Mouse (Mus musculus) central nervous system, embryonic 11.5 days (tissue): ENCODE data around the gene Fam163b. TPM values are rescaled to one million over a fixed set of nuclear protein-coding genes. Genes with fewer than 3 reads are reported as not detected.

Experiments used
- polyA plus RNA-seq: library from polyadenylated mRNA; depleted of rRNA; stranded (reverse); fragments of >200 nt; gene quantifications from 2 replicates; pipeline ENCODE4 v1.2.3, GENCODE M21; 2012; rRNA removed

Fam163b gene
- 0.18 and 0.63 TPM in 2 replicates for polyA plus RNA-seq

DNA sequence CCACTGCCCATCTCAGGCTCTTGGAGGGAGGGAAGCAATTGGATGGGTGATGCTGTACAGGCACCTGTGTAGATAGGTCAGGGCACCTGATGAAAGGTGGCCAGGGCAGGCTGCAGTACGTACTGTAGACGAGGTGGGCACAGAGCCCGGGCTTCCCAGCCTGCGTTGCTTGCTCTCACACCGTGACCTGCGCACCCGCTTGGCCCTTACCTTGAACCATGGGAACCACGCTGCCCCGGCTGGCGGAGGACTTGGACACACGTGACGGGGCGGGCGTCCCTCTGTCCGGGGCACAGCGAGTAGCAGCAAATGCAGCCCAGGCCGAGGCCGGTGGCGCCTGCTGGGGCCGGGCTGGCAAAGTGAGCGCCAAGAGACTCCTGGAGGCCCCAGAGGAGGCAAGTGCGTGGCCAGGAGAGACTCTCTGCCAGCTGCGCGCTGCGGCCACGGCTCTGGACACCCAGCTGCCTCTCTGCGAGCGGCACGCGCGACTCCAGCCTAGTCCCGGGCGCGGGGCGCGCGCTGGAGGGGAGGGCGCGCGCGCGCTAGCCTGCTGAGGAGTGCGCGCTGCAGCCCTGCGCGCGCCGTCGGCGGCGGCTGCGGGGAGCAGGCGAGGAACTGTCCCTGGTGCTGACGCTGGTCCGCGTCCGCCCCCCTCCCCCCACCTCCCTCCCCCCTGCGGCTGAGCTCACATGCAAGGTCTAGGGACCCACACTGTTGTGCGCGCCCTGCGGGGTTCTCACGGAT lies at the start of gene Fam163b:
TSS of gene Fam163b (minus strand) at position 542 of the 744 bp plus-strand sequence.

DNA sequence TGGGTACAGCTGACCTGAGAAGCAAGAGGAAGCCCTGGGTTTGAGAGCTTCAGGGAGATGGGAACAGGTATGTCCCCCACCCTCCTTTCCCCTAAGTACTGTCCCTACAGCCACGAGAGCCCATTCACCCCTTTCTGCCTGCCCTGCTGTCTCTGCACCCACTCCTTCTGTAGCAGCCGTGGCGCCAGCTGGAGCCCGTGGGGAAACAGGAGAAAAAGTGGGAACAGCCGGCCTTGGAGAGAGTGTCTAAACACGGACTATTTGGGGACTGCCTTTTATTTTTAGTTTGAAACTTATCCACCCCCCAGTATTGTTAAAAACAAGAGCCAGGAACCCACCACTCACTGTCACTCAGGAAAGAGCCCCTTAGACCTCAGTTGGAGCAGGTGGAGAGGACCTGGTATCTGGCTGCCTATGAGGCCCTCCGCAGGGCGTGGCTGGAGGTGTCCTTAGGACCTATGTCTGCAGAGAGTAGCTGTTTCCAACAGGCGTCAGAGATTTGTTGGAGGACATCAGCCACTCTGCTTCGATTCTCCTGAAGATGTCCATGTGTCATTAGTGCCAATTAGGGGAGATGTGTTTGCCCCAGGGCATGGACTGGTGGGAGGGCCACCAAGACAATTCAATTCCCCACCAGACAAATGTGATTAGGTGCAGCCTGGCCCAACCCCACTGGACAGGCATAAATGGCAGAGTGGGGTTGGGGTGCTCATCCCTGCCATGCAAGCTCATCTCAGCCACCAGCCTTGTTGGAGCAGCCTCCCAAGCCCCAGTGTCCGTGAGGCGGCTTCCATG lies 22.7 kb upstream of the Fam163b start, which contains the start of gene Dbh:
TSS of gene Dbh (plus strand) at position 438 of the 795 bp plus-strand sequence.

DNA sequence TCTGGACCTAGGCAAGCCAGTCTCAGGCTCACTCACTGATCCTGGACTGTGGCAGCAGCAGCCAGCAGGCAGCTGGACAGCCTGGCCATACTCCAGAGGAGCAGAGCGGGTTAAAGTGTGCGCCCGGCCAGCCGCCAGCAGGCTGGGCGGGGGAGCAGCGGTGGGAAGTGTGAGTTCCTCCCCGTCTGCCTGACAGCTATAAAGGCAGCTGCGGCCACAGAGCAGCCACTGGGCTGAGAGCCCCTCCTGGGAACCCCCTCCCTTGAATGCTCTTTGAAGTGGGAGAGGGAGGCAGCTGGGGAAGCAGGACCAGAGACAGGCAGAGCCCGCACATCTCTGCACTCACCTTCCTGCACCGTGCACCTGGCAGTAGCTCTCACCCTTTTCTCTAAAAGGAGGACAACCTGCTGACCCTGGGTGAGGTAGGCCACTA lies 63.1 kb downstream of the Fam163b start, which contains the start of gene Adamtsl2:
TSS of gene Adamtsl2 (plus strand) at position 228 of the 433 bp plus-strand sequence.

DNA sequence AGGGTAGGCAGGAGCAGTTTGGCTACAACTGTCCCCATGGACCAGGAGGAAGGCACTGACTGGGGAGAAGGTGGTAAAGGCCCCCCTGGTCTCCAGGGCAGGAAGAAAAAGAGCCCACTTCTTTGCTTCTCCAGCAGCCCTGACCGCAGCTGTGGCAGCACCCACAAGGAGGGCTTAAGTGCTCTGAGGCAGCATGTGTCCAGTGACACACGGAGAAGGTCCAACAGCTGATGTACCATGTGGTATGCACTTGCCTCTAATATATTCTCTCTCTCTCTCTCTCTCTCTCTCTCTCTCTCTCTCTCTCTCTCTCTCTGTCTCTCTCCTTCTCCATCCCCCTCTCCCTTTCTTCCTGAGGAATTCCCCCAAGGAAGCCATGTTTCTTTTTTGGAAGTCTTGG lies 70.3 kb downstream of the Fam163b start, which contains the start of gene Mymk:
TSS of gene Mymk (minus strand) at position 202 of the 400 bp plus-strand sequence.

Other genes starting within 250 kb of the Fam163b start
- 28.5 and 35.8 TPM in 2 replicates for gene Surf6, start 239.6 kb downstream of the Fam163b start, polyA plus RNA-seq
- gene Med22, start 231.8 kb downstream of the Fam163b start, polyA plus RNA-seq, result 64.0 and 77.5 TPM in 2 replicates
- 2,350 and 2,645 TPM in 2 replicates for gene Rpl7a, start 231.7 kb downstream of the Fam163b start, polyA plus RNA-seq
- 46.3 and 50.5 TPM in 2 replicates for gene Surf2, start 226.1 kb downstream of the Fam163b start, polyA plus RNA-seq
- 48.7 and 54.6 TPM in 2 replicates for gene Surf1, start 226.0 kb downstream of the Fam163b start, polyA plus RNA-seq
- gene Surf4, start 208.6 kb downstream of the Fam163b start, polyA plus RNA-seq, result 65.9 and 113 TPM in 2 replicates
- 0.02 and 0.06 TPM in 2 replicates for gene Stkld1, start 208.4 kb downstream of the Fam163b start, polyA plus RNA-seq
- 65.9 and 68.0 TPM in 2 replicates for gene Rexo4, start 178.1 kb downstream of the Fam163b start, polyA plus RNA-seq
- 0.09 and 0.11 TPM in 2 replicates for gene Adamts13, start 169.1 kb downstream of the Fam163b start, polyA plus RNA-seq
- gene Cacfd1, start 132.6 kb downstream of the Fam163b start, polyA plus RNA-seq, result 90.2 and 91.9 TPM in 2 replicates
- 2.2 and 2.4 TPM in 2 replicates for gene Slc2a6, start 114.5 kb downstream of the Fam163b start, polyA plus RNA-seq
- 0.05 and 7.6 TPM in 2 replicates for gene Mymk, start 70.3 kb downstream of the Fam163b start, polyA plus RNA-seq
- 7.3 and 8.3 TPM in 2 replicates for gene Adamtsl2, start 63.1 kb downstream of the Fam163b start, polyA plus RNA-seq
- 0.61 and 3.2 TPM in 2 replicates for gene Dbh, start 22.7 kb upstream of the Fam163b start, polyA plus RNA-seq
- gene Sardh, start 105.8 kb upstream of the Fam163b start, polyA plus RNA-seq, result 7.4 and 7.9 TPM in 2 replicates